Mouse (Mus musculus) gastrocnemius, adult 2 months (tissue): ENCODE data around the gene Pik3ap1. TPM values are rescaled to one million over a fixed set of nuclear protein-coding genes. Genes with fewer than 3 reads are reported as not detected.

ENCODE experiments used
- DNase-seq: peaks from one replicate; pipeline ENCODE4 v3.0.0; 2022
- H3K27ac ChIP-seq: fragments of 200-600 bp; 2 replicates; pipeline ENCODE4 v1.8.1; 2022; ENCODE audit warnings: mild to moderate bottlenecking
- H3K4me3 ChIP-seq: fragments of 200-600 bp; 2 replicates; pipeline ENCODE4 v1.8.1; 2022; ENCODE audit warnings: mild to moderate bottlenecking, moderate library complexity
- CTCF ChIP-seq: fragments of 200-600 bp; IDR thresholded peaks from 2 replicates; pipeline ENCODE4 v1.8.1; 2022; ENCODE audit warnings: antibody characterized with exemption, mild to moderate bottlenecking, moderate library complexity
- intact Hi-C: fragments of 180-260 bp; cut with DNase I; formaldehyde crosslinking; loops from one replicate; pipeline ENCODE4 v1.15.1; 2025
- total RNA-seq, 2 experiments: library from RNA; stranded (reverse); gene quantifications; 2 replicates each; pipeline ENCODE4 v1.2.3; 2021

Gene Pik3ap1
- total RNA-seq, 2 experiments from 2014 or later = 0.25 to 0.43 TPM

- peak; percentile 32 for DNase-seq
- peak; percentile 63 for TF ChIP-seq CTCF
- H3K4me3 ChIP-seq = no peak overlapping the region
- intact Hi-C loops = no loop called here
- no peak overlapping the region for H3K27ac ChIP-seq
Observed at GRCm38 (mm10) chr19:41258707-41259106, 126.2 kb downstream of the Pik3ap1 start.

GRCm38 (mm10) chr19:41254584-41254983 is 130.3 kb downstream of the Pik3ap1 start:
- Histone ChIP-seq H3K4me3 (no peak overlapping the region), H3K27ac (no peak overlapping the region)
- no peak for TF ChIP-seq CTCF
- intact Hi-C loops = no loop called here
- no peak for DNase-seq

- no peak for DNase-seq
- no peak overlapping the region for H3K4me3 ChIP-seq
- H3K27ac ChIP-seq = no peak overlapping the region
- no peak for TF ChIP-seq CTCF
- intact Hi-C loops = no loop called here
Observed at GRCm38 (mm10) chr19:41248968-41249367, 135.9 kb downstream of the Pik3ap1 start.

- no peak overlapping the region for H3K27ac ChIP-seq
- no peak for TF ChIP-seq CTCF
- no peak overlapping the region for H3K4me3 ChIP-seq
- no peak for DNase-seq
- intact Hi-C loops = no loop called here
Observed at GRCm38 (mm10) chr19:41248271-41248670, 136.6 kb downstream of the Pik3ap1 start.

- Histone ChIP-seq H3K27ac (no peak overlapping the region), H3K4me3 (no peak overlapping the region)
- DNase-seq = no peak
- no peak for TF ChIP-seq CTCF
- intact Hi-C loops = no loop called here
Observed at GRCm38 (mm10) chr19:41246271-41246670, 138.6 kb downstream of the Pik3ap1 start.

- Histone ChIP-seq H3K4me3 (no peak overlapping the region), H3K27ac (no peak overlapping the region)
- intact Hi-C loops = loop anchor here (2.0 to 5.0 kb wide), 2 partner anchors 137 to 158 kb away; no protein-coding TSS in a partner anchor
- peak; percentile 60 for DNase-seq
- peak; percentile 91 for TF ChIP-seq CTCF
Observed at GRCm38 (mm10) chr19:41244581-41244980, 140.3 kb downstream of the Pik3ap1 start.

GRCm38 (mm10) chr19:41241997-41242396 is 142.9 kb downstream of the Pik3ap1 start:
- intact Hi-C loops = loop anchor here (5.0 kb wide), 1 partner anchor 135 kb away; no protein-coding TSS in a partner anchor
- Histone ChIP-seq H3K4me3 (no peak overlapping the region), H3K27ac (no peak overlapping the region)
- DNase-seq = no peak
- no peak for TF ChIP-seq CTCF

- Histone ChIP-seq H3K27ac (no peak overlapping the region), H3K4me3 (no peak overlapping the region)
- intact Hi-C loops = no loop called here
- no peak for TF ChIP-seq CTCF
- DNase-seq = no peak
Observed at GRCm38 (mm10) chr19:41233698-41234097, 151.2 kb downstream of the Pik3ap1 start.

Other genes with a start within 250 kb of the Pik3ap1 start
- under 1 TPM; 0.10 to 0.11 TPM for gene Tll2, start 178.3 kb downstream of the Pik3ap1 start, total RNA-seq
- gene Tm9sf3, start 121.1 kb downstream of the Pik3ap1 start, total RNA-seq = 10 to 100 TPM; 63.3 to 68.4 TPM
- gene Lcor, start 97.5 kb upstream of the Pik3ap1 start, total RNA-seq = 10 to 100 TPM; 13.0 to 18.9 TPM
- gene Gm340, start 197.3 kb upstream of the Pik3ap1 start, total RNA-seq = 1 to 10 TPM; 6.3 TPM